Mouse (Mus musculus) lung, postnatal 25 days (tissue): ENCODE measurements around the gene Pfn1.
A peak's percentile ranks its signal among the peaks of the same experiment; 100 is the strongest.

Experiments used
- DNase-seq: peaks from one replicate; pipeline ENCODE4 v3.0.0; 2022; ENCODE audit warnings: low spot score

The Pfn1 gene

GRCm38 (mm10) chr11:70654198-70654922 is at the start of gene Pfn1:
Gene Pfn1, minus strand, starts transcription at chr11:70654644.
- peak; percentile 59 for DNase-seq

GRCm38 (mm10) chr11:70702781-70703180 is 48.3 kb upstream of the Pfn1 start:
- peak; percentile 54 for DNase-seq

- DNase-seq: no peak
Measured at GRCm38 (mm10) chr11:70701984-70702733, 47.7 kb upstream of the Pfn1 start.

GRCm38 (mm10) chr11:70701221-70701955 is 46.9 kb upstream of the Pfn1 start:
- DNase-seq: no peak

- peak; percentile 65 for DNase-seq
Measured at GRCm38 (mm10) chr11:70700613-70701012, 46.2 kb upstream of the Pfn1 start.

- DNase-seq: peak; percentile 94
Measured at GRCm38 (mm10) chr11:70699722-70700556, 45.5 kb upstream of the Pfn1 start, which contains the start of the genes Inca1 and Kif1c. Gene Inca1, minus strand, starts transcription at chr11:70700155. Gene Kif1c, plus strand, starts transcription at chr11:70700548.

- DNase-seq: no peak
Measured at GRCm38 (mm10) chr11:70699051-70699450, 44.6 kb upstream of the Pfn1 start.

- no peak for DNase-seq
Measured at GRCm38 (mm10) chr11:70697376-70697775, 42.9 kb upstream of the Pfn1 start.

GRCm38 (mm10) chr11:70693504-70693903 is 39.1 kb upstream of the Pfn1 start:
- DNase-seq: no peak

GRCm38 (mm10) chr11:70689578-70689977 is 35.1 kb upstream of the Pfn1 start:
- DNase-seq: no peak

GRCm38 (mm10) chr11:70688372-70688771 is 33.9 kb upstream of the Pfn1 start:
- DNase-seq: no peak

GRCm38 (mm10) chr11:70687601-70688199 is 33.3 kb upstream of the Pfn1 start, which contains the start of gene Camta2:
Gene Camta2, minus strand, starts transcription at chr11:70688105.
- DNase-seq: peak; percentile 85

- no peak for DNase-seq
Measured at GRCm38 (mm10) chr11:70686901-70687566, 32.6 kb upstream of the Pfn1 start.

- DNase-seq: no peak
Measured at GRCm38 (mm10) chr11:70683640-70684039, 29.2 kb upstream of the Pfn1 start.

- no peak for DNase-seq
Measured at GRCm38 (mm10) chr11:70681897-70682581, 27.6 kb upstream of the Pfn1 start.

GRCm38 (mm10) chr11:70681170-70681569 is 26.7 kb upstream of the Pfn1 start:
- no peak for DNase-seq

GRCm38 (mm10) chr11:70679894-70680293 is 25.4 kb upstream of the Pfn1 start:
- peak; percentile 57 for DNase-seq

- DNase-seq: no peak
Measured at GRCm38 (mm10) chr11:70679361-70679760, 24.9 kb upstream of the Pfn1 start.

- no peak for DNase-seq
Measured at GRCm38 (mm10) chr11:70678576-70678975, 24.1 kb upstream of the Pfn1 start.

GRCm38 (mm10) chr11:70678092-70678491 is 23.6 kb upstream of the Pfn1 start:
- no peak for DNase-seq
